Mouse (Mus musculus): ENCODE results near the gene Lars2.

DNA sequence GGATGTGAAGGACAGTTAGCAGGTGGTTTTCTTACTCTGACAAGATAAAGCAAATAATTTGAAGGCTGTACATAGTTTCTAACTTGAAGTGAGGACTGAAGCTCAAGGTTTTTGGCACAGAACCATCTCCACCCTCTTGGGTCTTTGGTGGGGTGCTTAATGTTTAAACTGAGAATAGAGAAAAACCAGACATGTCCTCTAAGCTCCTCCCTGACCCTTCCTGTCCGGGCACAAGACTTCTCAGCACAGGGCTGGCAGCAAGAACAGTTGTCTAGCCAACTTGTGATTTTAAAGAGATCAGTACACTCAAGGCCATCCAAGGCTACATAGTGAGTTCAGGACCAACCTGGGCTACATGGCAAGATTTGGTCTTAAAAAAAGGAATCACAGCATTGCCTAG lies 138.9 kb downstream of the Lars2 start:
- TF ChIP-seq TAL1 (IDR thresholded peaks at IDR 0.05; ENCODE audit: low read length) = no peak
- TF ChIP-seq GATA1 (IDR thresholded peaks at IDR 0.05; ENCODE audit: low read length) = no peak
